Mouse (Mus musculus) ES-Bruce4 (cell line): ENCODE measurements around the gene Tnxb.

Source experiments
- CTCF ChIP-seq: IDR thresholded peaks from one replicate; pipeline ENCODE4 v1.8.1; 2011; ENCODE audit warnings: low read depth, low read length
- EP300 ChIP-seq: IDR thresholded peaks from 2 replicates; pipeline ENCODE4 v1.6.1; 2011; ENCODE audit warnings: low read depth, low read length; ENCODE audit not compliant: insufficient read depth
- POLR2A ChIP-seq: IDR thresholded peaks from one replicate; pipeline ENCODE4 v1.8.1; 2011; ENCODE audit warnings: low read length; ENCODE audit not compliant: insufficient read depth

GRCm38 (mm10) chr17:34626773-34627092 lies 43.6 kb upstream of the Tnxb start:
- TF ChIP-seq CTCF (no peak), EP300 (no peak), POLR2A (no peak)
